Mouse (Mus musculus): ENCODE data around the gene Pabpc4. TPM values are rescaled to one million over a fixed set of nuclear protein-coding genes. Genes with fewer than 3 reads are reported as not detected.

Gene Pabpc4
- polyA plus RNA-seq, 1 experiment = 478 TPM

GRCm38 (mm10) chr4:123229166-123229565 lies 33.0 kb upstream of the Pabpc4 start:
- Histone ChIP-seq H3K9me3 (no peaks in the 10 kb centered on the region), H3K4me1 (peaks cover 15% of the 10 kb centered on the region), H3K4me3 (replicated peaks) (no peak overlapping the region), H3K27me3 (replicated peaks) (peaks cover 87% of the 10 kb centered on the region), H3K36me3 (replicated peaks; ENCODE audit: low read length) (no peaks in the 10 kb centered on the region)
- TF ChIP-seq FLI1 (IDR thresholded peaks at IDR 0.05; ENCODE audit: low read length) (no peak), GATA1 (IDR thresholded peaks at IDR 0.05; ENCODE audit: borderline replicate concordance, low read length) (no peak)

DNA sequence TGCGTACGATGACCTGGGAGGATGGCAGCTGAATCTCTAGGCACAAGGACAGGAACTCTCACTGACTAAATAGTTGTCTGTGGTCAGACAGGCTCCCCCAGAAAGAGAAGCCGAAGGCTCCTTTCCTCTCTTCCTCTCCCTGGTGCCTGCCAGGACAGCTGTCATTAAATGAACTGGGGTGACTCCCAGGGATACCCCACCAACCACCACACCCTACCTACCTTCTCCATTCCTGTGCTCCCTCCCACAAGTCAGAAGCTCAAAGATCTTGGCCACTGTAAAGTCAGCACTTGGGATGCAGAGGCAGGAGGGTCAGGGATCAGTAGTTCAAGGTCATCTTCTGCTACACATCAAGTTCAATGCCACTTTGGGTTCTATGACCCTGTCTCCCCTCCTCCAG lies 29.3 kb upstream of the Pabpc4 start:
- no peak for TF ChIP-seq GATA1 (IDR thresholded peaks at IDR 0.05; ENCODE audit: borderline replicate concordance, low read length)
- TF ChIP-seq FLI1 (IDR thresholded peaks at IDR 0.05; ENCODE audit: low read length) = no peak
- Histone ChIP-seq H3K4me1 (peaks cover 33% of the 10 kb centered on the region), H3K4me3 (replicated peaks) (no peak overlapping the region), H3K36me3 (replicated peaks; ENCODE audit: low read length) (no peaks in the 10 kb centered on the region), H3K27me3 (replicated peaks) (peaks cover 93% of the 10 kb centered on the region), H3K9me3 (no peaks in the 10 kb centered on the region)

DNA sequence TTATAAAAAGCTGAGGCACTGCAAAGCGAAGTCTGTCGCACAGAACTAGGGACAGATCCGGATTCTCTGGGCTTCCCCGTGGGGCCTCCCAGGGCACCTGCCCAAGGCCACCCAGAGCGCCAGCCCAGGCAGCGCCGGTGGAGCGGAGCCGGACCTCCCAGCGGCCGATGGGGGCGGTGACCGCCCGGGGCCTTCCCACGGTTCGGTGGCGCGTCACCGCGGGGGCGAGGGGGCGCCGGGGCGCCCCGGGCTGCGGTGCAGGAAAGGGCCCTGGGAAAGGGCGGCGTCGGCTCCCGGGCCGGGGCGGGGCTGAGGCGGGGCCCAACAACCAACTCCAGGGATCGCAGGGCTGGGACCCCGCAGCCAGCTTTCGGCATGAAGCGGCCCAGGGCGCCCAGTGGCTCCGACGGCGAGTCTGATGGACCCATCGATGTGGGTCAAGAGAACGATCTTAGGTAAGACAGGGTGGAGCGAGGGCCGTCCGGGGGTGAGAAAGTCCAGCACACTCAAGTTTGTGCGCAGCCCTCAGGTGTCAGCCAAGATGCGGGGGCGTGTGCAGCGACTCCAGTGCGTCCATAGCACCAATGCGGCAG lies 28.6 kb upstream of the Pabpc4 start, which contains the start of gene Heyl:
Heyl (plus strand) TSS at position 65 of the 593 bp plus-strand sequence.
- Histone ChIP-seq H3K4me1 (peaks cover 33% of the 10 kb centered on the region), H3K36me3 (replicated peaks; ENCODE audit: low read length) (no peaks in the 10 kb centered on the region), H3K27me3 (replicated peaks) (peaks cover 93% of the 10 kb centered on the region), H3K9me3 (no peaks in the 10 kb centered on the region), H3K4me3 (replicated peaks) (peak within 1 kb of the TSS; percentile 81)
- TF ChIP-seq GATA1 (IDR thresholded peaks at IDR 0.05; ENCODE audit: borderline replicate concordance, low read length) (no peak), FLI1 (IDR thresholded peaks at IDR 0.05; ENCODE audit: low read length) (no peak)

DNA sequence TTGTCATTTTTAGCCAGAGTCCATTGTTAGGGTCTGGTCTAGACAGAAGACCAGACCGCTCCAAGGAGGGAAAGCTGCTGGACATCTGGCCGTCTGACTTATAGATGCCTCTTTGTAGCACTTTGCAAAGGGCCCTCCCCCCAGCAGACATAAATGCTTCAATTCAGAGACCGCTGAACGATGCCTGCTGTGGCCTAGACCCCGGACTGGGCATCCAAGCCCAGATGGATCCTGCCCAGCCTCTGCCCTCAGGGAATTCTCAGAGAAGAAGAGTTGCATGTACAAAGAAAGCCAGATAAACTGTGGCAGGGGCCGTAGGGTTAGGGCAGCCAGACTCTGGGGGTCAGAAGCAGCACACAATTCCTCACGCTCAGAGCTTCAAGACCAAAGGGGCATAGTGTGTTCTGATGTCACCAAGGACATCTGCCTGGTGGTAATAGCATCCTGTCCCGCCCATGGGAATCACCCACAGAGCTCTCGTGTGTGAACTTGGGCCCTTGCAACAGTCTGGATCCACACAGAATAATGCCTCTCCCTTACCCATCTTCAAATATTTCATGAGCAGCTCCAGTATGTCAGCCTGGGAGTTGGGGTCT lies 26.2 kb upstream of the Pabpc4 start:
- H3K27me3 ChIP-seq (replicated peaks) = peaks cover 94% of the 10 kb centered on the region
- TF ChIP-seq FLI1 (IDR thresholded peaks at IDR 0.05; ENCODE audit: low read length) = no peak
- TF ChIP-seq GATA1 (IDR thresholded peaks at IDR 0.05; ENCODE audit: borderline replicate concordance, low read length) = no peak
- no peaks in the 10 kb centered on the region for H3K9me3 ChIP-seq
- no peak overlapping the region for H3K4me3 ChIP-seq (replicated peaks)
- peaks cover 41% of the 10 kb centered on the region for H3K4me1 ChIP-seq
- no peaks in the 10 kb centered on the region for H3K36me3 ChIP-seq (replicated peaks; ENCODE audit: low read length)

- Histone ChIP-seq H3K36me3 (replicated peaks; ENCODE audit: low read length) (no peaks in the 10 kb centered on the region), H3K4me3 (replicated peaks) (no peak overlapping the region), H3K27me3 (replicated peaks) (peaks cover 98% of the 10 kb centered on the region), H3K9me3 (no peaks in the 10 kb centered on the region), H3K4me1 (peaks cover 41% of the 10 kb centered on the region)
- TF ChIP-seq GATA1 (IDR thresholded peaks at IDR 0.05; ENCODE audit: borderline replicate concordance, low read length) (no peak), FLI1 (IDR thresholded peaks at IDR 0.05; ENCODE audit: low read length) (no peak)
Measured at GRCm38 (mm10) chr4:123236431-123237031, 25.6 kb upstream of the Pabpc4 start.

- no peaks in the 10 kb centered on the region for H3K36me3 ChIP-seq (replicated peaks; ENCODE audit: low read length)
- peaks cover 98% of the 10 kb centered on the region for H3K27me3 ChIP-seq (replicated peaks)
- TF ChIP-seq FLI1 (IDR thresholded peaks at IDR 0.05; ENCODE audit: low read length) (no peak), GATA1 (IDR thresholded peaks at IDR 0.05; ENCODE audit: borderline replicate concordance, low read length) (no peak)
- H3K4me3 ChIP-seq (replicated peaks) = no peak overlapping the region
- peaks cover 40% of the 10 kb centered on the region for H3K4me1 ChIP-seq
- H3K9me3 ChIP-seq = no peaks in the 10 kb centered on the region
Measured at GRCm38 (mm10) chr4:123237386-123238266, 24.5 kb upstream of the Pabpc4 start.

- Histone ChIP-seq H3K27me3 (replicated peaks) (peaks cover 97% of the 10 kb centered on the region), H3K9me3 (no peaks in the 10 kb centered on the region), H3K4me3 (replicated peaks) (peak overlapping the region; percentile 47)
Measured at GRCm38 (mm10) chr4:123239361-123240203, 22.6 kb upstream of the Pabpc4 start.

GRCm38 (mm10) chr4:123246221-123246620 lies 15.9 kb upstream of the Pabpc4 start:
- no peak for TF ChIP-seq FLI1 (IDR thresholded peaks at IDR 0.05; ENCODE audit: low read length)
- no peak for TF ChIP-seq GATA1 (IDR thresholded peaks at IDR 0.05; ENCODE audit: borderline replicate concordance, low read length)
- Histone ChIP-seq H3K9me3 (no peaks in the 10 kb centered on the region; the same call in 1 of the 2 replicates), H3K36me3 (replicated peaks; ENCODE audit: low read length) (no peaks in the 10 kb centered on the region), H3K4me3 (replicated peaks) (peak overlapping the region; percentile 16), H3K27me3 (replicated peaks) (peaks cover 82% of the 10 kb centered on the region), H3K4me1 (no peaks in the 10 kb centered on the region; the same call in 1 of the 2 replicates)

More at GRCm38 (mm10) chr4:123239361-123240203, 22.6 kb upstream of the Pabpc4 start:
- TF ChIP-seq FLI1 (IDR thresholded peaks at IDR 0.05; ENCODE audit: low read length) (no peak), GATA1 (IDR thresholded peaks at IDR 0.05; ENCODE audit: borderline replicate concordance, low read length) (no peak)
- Histone ChIP-seq H3K36me3 (replicated peaks; ENCODE audit: low read length) (no peaks in the 10 kb centered on the region), H3K4me1 (peaks cover 26% of the 10 kb centered on the region)

GRCm38 (mm10) chr4:123246651-123247050 lies 15.5 kb upstream of the Pabpc4 start:
- Histone ChIP-seq H3K9me3 (peaks cover 4% of the 10 kb centered on the region), H3K4me3 (replicated peaks) (no peak overlapping the region), H3K36me3 (replicated peaks; ENCODE audit: low read length) (no peaks in the 10 kb centered on the region), H3K27me3 (replicated peaks) (peaks cover 82% of the 10 kb centered on the region), H3K4me1 (peaks cover 4% of the 10 kb centered on the region; the same call in 1 of the 2 replicates)
- TF ChIP-seq GATA1 (IDR thresholded peaks at IDR 0.05; ENCODE audit: borderline replicate concordance, low read length) = no peak
- TF ChIP-seq FLI1 (IDR thresholded peaks at IDR 0.05; ENCODE audit: low read length) = no peak

All from megakaryocyte, embryonic 14.5 days (primary cell).